Mouse (Mus musculus): ENCODE results near the gene Olfr690.
"Not testable (repeated sequence)": the region's sequence is repeated elsewhere in the genome, so short reads cannot be mapped to it uniquely, and the experiment has no call there.

Olfr690 gene

DNA sequence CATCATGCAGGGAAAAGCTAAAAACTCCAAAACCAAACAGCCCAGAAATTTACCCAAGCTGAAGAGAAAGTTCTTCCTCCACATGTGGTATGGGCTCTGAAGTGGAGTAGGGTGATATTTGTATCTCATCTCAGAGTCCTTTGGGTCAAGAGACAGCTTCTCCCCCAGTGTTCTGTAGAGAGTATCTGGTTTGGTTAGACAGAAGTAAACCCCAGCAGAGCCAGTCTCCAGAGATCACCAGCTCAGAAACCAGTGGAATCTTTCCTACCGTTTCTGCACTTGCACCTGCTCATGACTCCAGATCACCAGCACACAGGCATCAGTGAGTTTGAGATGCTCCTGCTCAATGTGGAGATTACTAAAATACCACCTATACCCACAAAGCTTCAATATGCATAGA, at the start of gene Olfr690:
TSS of gene Olfr690 (minus strand) at position 101 of the 400 bp plus-strand sequence.
- no peak for DNase-seq

DNA sequence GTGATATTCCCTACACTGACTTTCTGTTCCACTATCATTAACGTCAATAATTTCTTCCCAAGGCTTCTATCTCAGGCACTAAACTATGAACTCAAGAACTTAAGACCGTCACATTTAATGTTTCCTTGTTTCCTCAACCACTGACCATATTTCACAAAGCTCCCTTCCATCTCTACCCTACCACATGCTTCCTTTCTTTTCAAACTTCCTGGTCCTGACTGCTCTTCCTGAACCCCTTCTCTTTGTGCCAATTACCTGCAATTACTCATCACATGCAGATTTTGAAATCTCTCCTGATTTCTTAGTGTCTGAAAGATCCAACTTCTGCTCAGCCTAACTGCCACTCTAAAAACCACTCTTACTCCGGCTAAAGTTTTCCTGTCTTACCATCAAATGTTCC, 46.4 kb upstream of the Olfr690 start:
- DNase-seq: no peak

DNA sequence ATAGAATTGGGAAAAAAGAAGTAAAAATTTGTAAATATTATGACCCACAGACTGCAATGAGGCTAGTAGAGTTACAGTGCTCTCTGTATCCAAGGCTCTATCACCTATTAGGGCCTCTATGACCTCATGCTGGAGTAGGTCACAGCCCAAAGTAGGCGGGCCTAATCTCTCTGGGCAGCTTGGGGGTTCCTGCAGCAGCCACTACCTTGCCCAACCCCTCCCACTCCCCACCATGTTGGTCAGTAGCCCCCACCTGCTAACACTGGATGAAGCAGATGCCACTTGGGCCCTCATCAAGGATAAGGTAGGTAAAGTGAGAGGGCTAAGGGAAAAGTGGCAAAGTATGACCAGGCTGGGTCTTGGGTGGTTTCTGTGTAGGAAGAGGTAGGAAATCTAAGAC, 41.0 kb upstream of the Olfr690 start, which contains the start of gene Gm5901:
TSS of gene Gm5901 (plus strand) at position 173 of the 400 bp plus-strand sequence.
- no peak for DNase-seq

DNA sequence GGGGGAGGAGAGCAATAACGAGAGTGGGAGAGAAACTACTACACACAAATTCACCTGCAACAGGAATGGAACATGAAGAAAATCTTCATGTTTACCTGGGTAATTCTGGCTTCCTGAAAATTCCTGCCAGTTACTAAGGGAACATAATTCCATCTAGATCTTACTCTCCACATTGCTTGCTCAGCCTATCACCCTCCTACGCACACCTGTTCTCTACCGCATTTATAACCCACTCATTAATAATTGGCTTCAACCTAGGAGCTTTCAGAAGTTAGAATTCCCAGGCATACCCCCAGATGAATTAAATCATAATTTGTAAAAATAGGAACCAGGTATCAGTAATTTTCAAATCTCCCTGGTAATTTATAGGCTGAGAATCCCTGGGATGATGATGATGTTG, 40.1 kb upstream of the Olfr690 start:
- no peak for DNase-seq

DNA sequence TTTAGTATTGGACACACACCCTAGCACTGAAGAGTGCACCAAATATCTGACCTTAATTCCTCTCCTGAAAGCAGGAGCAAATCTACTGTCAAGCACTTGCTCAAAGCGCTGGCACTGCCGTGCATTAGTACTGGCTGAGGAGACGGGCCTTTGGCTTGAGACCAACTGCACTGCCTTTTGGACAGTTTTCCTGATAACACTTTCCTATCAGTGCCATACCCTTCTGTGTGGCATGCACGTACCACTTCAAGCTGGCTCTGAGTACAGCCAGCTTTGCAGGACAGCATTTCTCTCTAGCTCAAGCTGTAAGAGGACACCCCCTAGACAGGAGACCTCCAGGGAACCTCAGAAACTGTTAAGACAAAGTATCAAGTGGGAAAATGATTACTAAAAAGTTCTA, 39.6 kb upstream of the Olfr690 start:
- DNase-seq: peak; percentile 23 to 41

DNA sequence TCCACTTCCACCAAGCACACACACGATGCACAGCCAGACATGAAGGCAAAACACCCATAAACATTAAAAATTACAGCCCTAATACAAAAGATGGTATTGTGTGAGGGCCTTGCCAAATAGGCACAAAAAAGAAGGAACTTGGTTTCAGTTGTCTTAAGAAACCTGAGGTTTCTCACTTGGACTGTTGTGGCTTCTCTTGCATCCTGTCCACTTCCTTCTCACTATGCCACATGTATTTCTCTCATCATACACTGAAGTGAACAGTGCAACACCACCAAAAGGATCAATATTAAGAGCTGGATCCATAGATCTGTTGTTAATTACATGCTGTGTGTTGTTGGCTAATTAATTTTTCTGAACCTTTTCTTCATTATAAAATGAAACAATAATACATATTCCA, 39.0 kb upstream of the Olfr690 start:
- no peak for DNase-seq

DNA sequence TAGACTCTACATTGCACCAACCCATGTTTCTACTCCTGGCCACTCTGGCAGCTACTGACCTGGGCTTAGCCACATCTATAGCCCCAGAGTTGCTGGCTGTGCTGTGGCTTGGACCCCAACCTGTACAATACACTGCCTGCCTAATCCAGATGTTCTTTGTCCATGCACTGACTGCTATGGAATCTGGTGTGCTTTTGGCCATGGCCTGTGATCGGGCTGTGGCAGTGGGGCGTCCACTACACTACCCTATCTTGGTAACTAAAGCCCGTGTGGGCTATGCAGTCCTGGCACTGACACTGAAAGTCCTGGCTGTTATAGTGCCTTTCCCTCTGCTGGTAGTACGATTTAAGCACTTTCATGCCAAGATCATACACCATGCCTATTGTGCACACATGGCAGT, 34.6 kb upstream of the Olfr690 start:
- no peak for DNase-seq

DNA sequence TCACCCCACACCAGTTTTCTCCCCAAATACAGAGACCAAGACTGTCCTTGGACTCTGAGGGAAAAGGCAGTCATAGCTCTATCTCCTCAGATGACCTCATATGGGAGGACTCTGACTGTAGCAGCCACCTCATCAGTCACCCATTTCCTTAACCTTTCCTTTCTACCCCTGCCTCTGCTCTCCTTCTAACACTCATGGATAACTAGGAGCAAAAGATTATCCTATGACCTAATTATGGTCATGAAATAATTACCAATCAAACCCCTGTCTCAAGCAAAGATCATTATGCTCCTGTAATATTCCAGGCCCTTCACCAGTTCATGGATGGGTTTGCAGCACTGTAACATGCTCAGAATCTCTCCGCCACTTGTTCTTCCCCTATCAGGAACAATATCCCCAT, 34.0 kb upstream of the Olfr690 start, which contains the start of gene Olfr692:
TSS of gene Olfr692 (plus strand) at position 301 of the 400 bp plus-strand sequence.
- DNase-seq: no peak

DNA sequence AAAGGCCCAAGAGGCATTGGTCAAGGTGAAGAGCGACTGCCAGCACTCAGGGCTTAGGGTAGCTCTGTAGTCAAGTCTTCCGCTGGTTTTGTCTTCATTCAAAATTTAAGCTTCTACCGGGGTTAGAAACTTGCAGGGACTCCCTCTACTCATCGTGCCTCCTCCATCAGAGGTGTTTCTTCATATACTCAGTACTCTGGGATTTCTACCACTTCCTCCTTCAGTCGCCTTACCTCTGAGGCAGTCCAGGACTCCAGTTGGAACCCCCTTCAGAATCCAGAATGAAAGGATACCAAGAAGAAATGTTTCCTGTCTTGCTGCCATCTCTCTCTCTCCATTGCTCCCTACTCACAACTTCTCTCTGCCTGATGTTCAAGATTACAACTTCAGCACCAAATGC, 33.4 kb upstream of the Olfr690 start:
- DNase-seq: no peak

DNA sequence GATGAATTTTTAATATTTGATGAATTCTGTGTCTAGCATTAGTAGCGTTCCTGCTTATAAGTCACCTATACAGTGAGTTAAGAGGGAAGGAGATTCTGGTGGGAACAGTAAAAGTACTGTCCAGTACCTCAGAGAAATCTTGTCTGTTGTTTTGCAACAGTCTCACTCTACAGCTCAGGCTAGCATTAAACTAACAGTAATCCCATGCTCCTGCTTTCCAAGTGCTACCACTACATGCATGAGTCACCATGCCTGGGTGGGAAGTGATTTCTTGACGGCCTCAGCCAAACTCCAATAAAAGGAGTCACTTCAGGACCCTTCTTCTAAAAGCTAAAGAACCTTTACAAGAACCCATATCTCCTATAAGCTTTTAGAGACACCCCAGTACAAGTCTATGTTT, 27.8 kb upstream of the Olfr690 start:
- no peak for DNase-seq

DNA sequence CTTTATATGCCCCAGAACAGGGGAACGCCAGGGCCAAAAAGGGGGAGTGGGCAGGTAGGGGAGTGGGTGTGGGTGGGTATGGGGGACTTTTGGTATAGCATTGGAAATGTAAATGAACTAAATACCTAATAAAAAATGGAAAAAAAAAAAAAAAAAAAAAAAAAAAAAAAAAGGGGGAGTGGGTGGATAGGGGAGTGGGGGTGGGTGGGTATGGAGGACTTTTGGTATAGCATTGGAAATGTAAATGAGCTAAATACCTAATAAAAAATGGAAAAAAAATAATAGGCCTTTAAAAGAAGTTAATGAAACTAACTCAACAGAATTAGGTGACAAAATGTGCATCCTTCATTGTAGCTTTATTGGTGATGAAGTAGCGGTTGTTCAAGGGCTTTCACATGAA, 22.6 kb upstream of the Olfr690 start:
- not testable (repeated sequence) for DNase-seq

DNA sequence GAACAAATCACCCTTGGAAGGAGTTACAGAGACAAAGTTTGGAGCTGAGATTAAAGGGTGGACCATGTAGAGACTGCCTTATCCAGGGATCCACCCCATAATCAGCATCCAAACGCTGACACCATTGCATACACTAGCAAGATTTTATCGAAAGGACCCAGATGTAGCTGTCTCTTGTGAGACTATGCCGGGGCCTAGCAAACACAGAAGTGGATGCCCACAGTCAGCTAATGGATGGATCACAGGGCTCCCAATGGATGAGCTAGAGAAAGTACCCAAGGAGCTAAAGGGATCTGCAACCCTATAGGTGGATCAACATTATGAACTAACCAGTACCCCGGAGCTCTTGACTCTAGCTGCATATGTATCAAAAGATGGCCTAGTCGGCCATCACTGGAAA, 22.2 kb upstream of the Olfr690 start:
- DNase-seq: not testable (repeated sequence)

DNA sequence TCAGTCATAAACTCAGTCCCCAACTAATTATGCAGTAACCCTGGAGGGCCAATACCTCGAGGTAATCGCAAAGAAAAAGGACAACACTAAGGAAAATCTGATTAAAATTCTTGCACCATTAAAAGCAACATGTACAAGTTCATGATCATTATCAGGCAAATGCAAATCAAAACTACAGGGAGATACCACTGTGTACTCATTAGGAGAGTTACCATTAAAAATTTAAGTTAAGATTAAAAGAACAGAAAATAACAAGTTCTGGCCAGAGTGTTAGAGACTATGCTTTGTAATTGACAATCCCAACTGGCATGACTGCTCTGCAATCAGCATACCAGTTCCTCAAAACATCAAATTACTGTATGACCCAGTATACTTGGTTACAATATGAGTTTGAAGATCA, 8.8 kb upstream of the Olfr690 start:
- DNase-seq: no peak

DNA sequence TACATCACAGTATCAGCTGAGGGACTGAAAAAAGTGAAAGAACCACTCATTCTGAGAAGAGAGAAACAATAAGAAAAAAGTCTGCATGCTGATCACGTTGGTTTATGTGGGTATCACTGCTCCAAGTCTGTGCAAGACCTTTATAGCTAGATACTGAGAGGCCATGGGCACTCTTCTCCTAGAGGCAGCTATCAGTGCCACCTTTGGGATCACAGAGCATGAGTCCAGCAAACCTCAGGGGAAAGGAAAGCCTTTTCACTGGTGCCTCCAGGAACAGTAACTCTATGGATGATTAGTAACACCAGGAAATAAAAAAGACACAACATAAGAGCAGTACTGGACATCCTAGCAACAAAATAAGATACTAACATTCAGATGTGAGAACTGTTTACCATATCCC, 8.3 kb upstream of the Olfr690 start, which contains the start of gene Olfr691:
TSS of gene Olfr691 (minus strand) at position 101 of the 400 bp plus-strand sequence.
- DNase-seq: no peak

DNA sequence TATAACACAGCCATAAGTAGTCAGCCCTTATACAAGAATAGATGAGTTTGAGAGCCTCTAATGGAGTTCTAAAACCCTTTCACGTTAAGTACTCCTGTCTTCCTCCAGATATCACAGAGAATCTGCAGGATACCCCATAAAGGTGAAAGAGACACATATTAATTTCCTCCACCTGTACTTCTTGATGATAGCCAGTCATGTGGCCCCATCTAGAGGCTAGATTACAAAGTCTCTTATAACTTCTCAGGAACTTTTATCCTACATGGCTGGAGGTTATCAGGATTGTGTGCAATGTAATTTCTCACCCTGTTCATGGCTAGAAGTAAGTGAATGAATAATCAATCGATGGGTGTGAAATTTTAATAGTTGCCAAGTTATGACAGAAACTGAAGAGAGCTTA, 8.6 kb downstream of the Olfr690 start:
- no peak for DNase-seq

DNA sequence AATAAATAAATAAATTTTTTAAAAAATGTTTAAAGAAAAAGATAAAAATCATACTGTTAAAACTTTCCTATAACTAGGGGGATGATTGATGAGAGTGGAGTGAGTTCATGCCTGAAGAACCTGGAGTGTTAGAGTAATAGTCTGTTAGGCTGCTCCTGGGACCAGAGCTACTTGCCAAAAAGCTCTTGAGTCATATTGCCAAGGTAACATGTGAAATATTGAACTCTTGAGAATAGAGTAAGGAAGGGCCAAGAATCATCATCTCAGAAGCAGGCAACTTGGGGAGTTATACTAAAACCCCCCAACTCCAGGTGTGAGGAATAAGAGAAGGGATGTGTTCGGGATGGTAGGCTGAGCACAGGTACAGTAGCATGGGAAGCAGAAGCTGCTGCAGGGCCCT, 23.0 kb downstream of the Olfr690 start, which contains the start of gene Olfr689:
TSS of gene Olfr689 (plus strand) at position 301 of the 400 bp plus-strand sequence.
- DNase-seq: no peak

DNA sequence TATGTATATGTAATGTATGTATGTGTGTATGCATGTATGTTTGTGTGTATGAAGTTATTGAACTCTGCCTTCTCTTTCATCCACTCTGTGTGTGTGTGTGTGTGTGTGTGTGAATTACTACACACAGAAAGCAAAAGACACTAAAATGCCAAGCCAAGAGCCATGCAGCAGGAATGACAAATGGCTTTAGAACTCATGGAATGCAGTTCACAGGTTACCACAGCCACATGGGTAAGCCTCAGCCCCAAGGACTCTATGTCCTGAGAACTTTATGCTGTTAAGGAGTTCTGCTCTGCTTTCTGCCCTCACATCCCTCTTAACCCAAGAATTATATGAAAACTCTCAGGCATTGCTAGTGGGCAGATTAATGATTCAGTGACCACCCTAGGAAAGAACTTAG, 43.9 kb downstream of the Olfr690 start:
- no peak for DNase-seq

DNA sequence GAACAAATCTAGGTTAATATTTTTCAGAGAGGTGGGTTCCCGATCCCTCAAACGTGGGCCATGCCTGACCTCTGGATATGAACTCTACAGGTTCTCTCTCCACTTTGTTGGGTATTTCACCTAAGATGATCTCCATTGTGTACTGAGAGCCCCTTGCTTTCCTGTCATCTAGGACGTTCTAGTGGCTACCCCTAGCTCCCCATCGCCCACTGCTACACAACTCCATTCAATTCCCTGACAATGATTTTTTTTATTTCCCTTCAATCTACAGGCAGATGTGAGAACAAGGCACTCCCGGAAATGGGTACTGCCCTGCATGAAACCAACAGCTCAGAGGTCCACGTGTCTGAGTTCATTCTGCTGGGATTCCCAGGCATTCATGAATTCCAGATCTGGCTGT, 46.1 kb downstream of the Olfr690 start, which contains the start of gene Olfr688:
TSS of gene Olfr688 (plus strand) at position 301 of the 400 bp plus-strand sequence.
- no peak for DNase-seq

Data from cerebellum, adult 18-20 months (tissue).